In genomic region chr2:26641006-26641647, GRCm38 (mm10) we compare ENCODE assay signal across 14 mouse cellular contexts. TPM values are rescaled to one million over a fixed set of nuclear protein-coding genes. Genes with fewer than 3 reads are reported as not detected.
DNase-seq lines count a peak whose midpoint lies in the region; ATAC-seq and TF ChIP-seq lines count a peak whose summit lies in the region.
"Had no signal": no experiment of that assay in that cellular context is flagged by ENCODE, and none has a peak within 500 bp of the region (broad histone marks: within the 10 kb centered on the region; RNA-seq: fewer than 3 reads in every experiment).

No protein-coding gene starts in this region.

- no peak for TF ChIP-seq CTCF in MEL (IDR thresholded peaks at IDR 0.05 in 2 of 3, conservative IDR thresholded peaks at IDR 0.05 in 1 of 3; ENCODE audit: control insufficient read depth in 1 of 3, insufficient read depth in 1 of 3, low read depth in 2 of 3, low read length in 3 of 3, poor library complexity in 1 of 3, severe bottlenecking in 1 of 3)

- TF ChIP-seq RAD21 in MEL (IDR thresholded peaks at IDR 0.05; ENCODE audit: low read depth, low read length), result no peak

- peaks cover 28% of the 10 kb centered on the region for H3K36me3 ChIP-seq in intestine, embryonic 14.5 days (ENCODE audit: control insufficient read depth, insufficient read depth, low read length)
- H3K36me3 ChIP-seq in intestine, embryonic 16.5 days (ENCODE audit: control insufficient read depth, insufficient read depth, low read length), result peaks cover 5% of the 10 kb centered on the region; the same call in 1 of the 2 replicates
- H3K36me3 ChIP-seq in MEL (ENCODE audit: control insufficient read depth in 1 of 2, insufficient read depth in 2 of 2, low read length in 2 of 2), result peaks cover 14 to 17% of the 10 kb centered on the region in 2 experiments
- peaks cover 31% of the 10 kb centered on the region for H3K36me3 ChIP-seq in embryonic facial prominence, embryonic 10.5 days (replicated peaks)
- peaks cover 30% of the 10 kb centered on the region for H3K36me3 ChIP-seq in liver, embryonic 13.5 days

- TF ChIP-seq POLR2A in MEL (IDR thresholded peaks at IDR 0.05; ENCODE audit: control insufficient read depth in 1 of 2, insufficient read depth in 1 of 2, low read depth in 1 of 2, low read length in 2 of 2, poor library complexity in 1 of 2), result peak in 1 of 2 experiments; percentile 21; a peak in 1 of 4 replicates

- TF ChIP-seq EP300 in MEL (IDR thresholded peaks at IDR 0.05; ENCODE audit: low read depth in 1 of 2, low read length in 2 of 2), result peak in 1 of 2 experiments; percentile 42; a peak in 1 of 4 replicates

- no peak overlapping the region for H3K4me3 ChIP-seq in intestine, embryonic 14.5 days (ENCODE audit: low read depth, low read length)
- no peak overlapping the region for H3K4me3 ChIP-seq in intestine, embryonic 16.5 days (ENCODE audit: low read length)
- H3K4me3 ChIP-seq in MEL (ENCODE audit: control insufficient read depth in 1 of 2, insufficient read depth in 1 of 2, low read depth in 2 of 2, low read length in 2 of 2), result peak overlapping the region; percentile 49 to 98; a peak in 3 of 4 replicates
- peak overlapping the region; percentile 74; the same call in 1 of the 2 replicates for H3K4me3 ChIP-seq in embryonic facial prominence, embryonic 10.5 days
- no peak overlapping the region for H3K4me3 ChIP-seq in liver, embryonic 13.5 days (replicated peaks)

- 70% methylated on average over 7 of the region's 7 CpGs for WGBS in intestine, embryonic 14.5 days
- WGBS in intestine, embryonic 16.5 days, result 69% methylated on average over 7 of the region's 7 CpGs
- 84% methylated on average over 7 of the region's 7 CpGs for WGBS in embryonic facial prominence, embryonic 10.5 days
- 30% methylated on average over 7 of the region's 7 CpGs for WGBS in liver, embryonic 13.5 days (ENCODE audit: insufficient replicate concordance)

- H3K4me1 ChIP-seq in intestine, embryonic 14.5 days (replicated peaks; ENCODE audit: control insufficient read depth, insufficient read depth, low read length), result peaks cover 23% of the 10 kb centered on the region
- peaks cover 25% of the 10 kb centered on the region for H3K4me1 ChIP-seq in intestine, embryonic 16.5 days (ENCODE audit: control insufficient read depth, insufficient read depth, low read length)
- H3K4me1 ChIP-seq in MEL (ENCODE audit: control insufficient read depth in 1 of 2, insufficient read depth in 2 of 2, low read length in 2 of 2), result peaks cover 0 to 27% of the 10 kb centered on the region in 2 experiments; a peak in 2 of 4 replicates
- H3K4me1 ChIP-seq in embryonic facial prominence, embryonic 10.5 days, result peaks cover 32% of the 10 kb centered on the region
- peaks cover 39% of the 10 kb centered on the region for H3K4me1 ChIP-seq in liver, embryonic 13.5 days (replicated peaks)

- H3K27ac ChIP-seq in intestine, embryonic 14.5 days (ENCODE audit: low read depth), result peak overlapping the region; percentile 54; the same call in 1 of the 2 replicates
- no peak overlapping the region for H3K27ac ChIP-seq in intestine, embryonic 16.5 days (ENCODE audit: low read length)
- peak overlapping the region; percentile 80 for H3K27ac ChIP-seq in MEL (ENCODE audit: control insufficient read depth, low read depth, low read length)
- H3K27ac ChIP-seq in embryonic facial prominence, embryonic 10.5 days (replicated peaks), result peak overlapping the region; percentile 91
- H3K27ac ChIP-seq in liver, embryonic 13.5 days, result no peak overlapping the region
- H3K27ac ChIP-seq: hindbrain, embryonic 12.5 days had no signal

- no peak overlapping the region for H3K4me2 ChIP-seq in intestine, embryonic 14.5 days (ENCODE audit: low read length)
- H3K4me2 ChIP-seq in intestine, embryonic 16.5 days (ENCODE audit: low read depth, low read length), result no peak overlapping the region
- no peak overlapping the region for H3K4me2 ChIP-seq in liver, embryonic 13.5 days

- no peaks in the 10 kb centered on the region for H3K9me3 ChIP-seq in intestine, embryonic 14.5 days (ENCODE audit: control insufficient read depth, low read length)
- H3K9me3 ChIP-seq in intestine, embryonic 16.5 days (ENCODE audit: control insufficient read depth, low read length), result no peaks in the 10 kb centered on the region
- no peaks in the 10 kb centered on the region for H3K9me3 ChIP-seq in MEL (replicated peaks; ENCODE audit: insufficient read depth, low read length)
- H3K9me3 ChIP-seq in embryonic facial prominence, embryonic 10.5 days, result no peaks in the 10 kb centered on the region
- no peaks in the 10 kb centered on the region for H3K9me3 ChIP-seq in liver, embryonic 13.5 days (replicated peaks)
- H3K9me3 ChIP-seq: G1E; hindbrain, embryonic 12.5 days had no signal

- no peak overlapping the region for H3K9ac ChIP-seq in intestine, embryonic 14.5 days (ENCODE audit: low read length)
- no peak overlapping the region for H3K9ac ChIP-seq in intestine, embryonic 16.5 days (ENCODE audit: low read depth, low read length)
- peak overlapping the region; percentile 83 for H3K9ac ChIP-seq in MEL (ENCODE audit: control insufficient read depth, low read depth, low read length, poor library complexity, severe bottlenecking)
- 0 out of 2 replicates have a peak overlapping the region, but pooled peaks have one; percentile 86 for H3K9ac ChIP-seq in liver, embryonic 13.5 days
- H3K9ac ChIP-seq: hindbrain, embryonic 12.5 days had no signal

- H3K27me3 ChIP-seq in intestine, embryonic 14.5 days (replicated peaks; ENCODE audit: control insufficient read depth, insufficient read depth, low read length), result no peaks in the 10 kb centered on the region
- H3K27me3 ChIP-seq in intestine, embryonic 16.5 days (replicated peaks; ENCODE audit: control insufficient read depth, insufficient read depth, low read length), result no peaks in the 10 kb centered on the region
- H3K27me3 ChIP-seq in MEL (ENCODE audit: control insufficient read depth in 1 of 2, insufficient read depth in 2 of 2, low read length in 2 of 2), result no peaks in the 10 kb centered on the region
- H3K27me3 ChIP-seq in embryonic facial prominence, embryonic 10.5 days (replicated peaks; ENCODE audit: low read depth, poor library complexity, severe bottlenecking), result no peaks in the 10 kb centered on the region
- no peaks in the 10 kb centered on the region for H3K27me3 ChIP-seq in liver, embryonic 13.5 days
- H3K27me3 ChIP-seq: hindbrain, embryonic 12.5 days had no signal

- ATAC-seq in intestine, embryonic 14.5 days (replicated peaks; ENCODE audit: low FRiP score, low TSS enrichment, low read depth), result no peak
- ATAC-seq in intestine, embryonic 16.5 days, result no peak
- no peak for ATAC-seq in liver, embryonic 13.5 days (ENCODE audit: low read depth)

- DNase-seq in intestine, embryonic 14.5 days (ENCODE audit: low spot score), result no peak
- DNase-seq in MEL (ENCODE audit: low read depth, low spot score), result peak; percentile 77
- no peak for DNase-seq in embryonic facial prominence, embryonic 10.5 days (ENCODE audit: low spot score)
- DNase-seq in liver, embryonic 13.5 days, result no peak
- DNase-seq in right cerebral cortex, postnatal 4 days, result no peak
- DNase-seq in cerebellum, postnatal 25 days, result no peak
- DNase-seq: kidney, postnatal 4 days; right cerebral cortex, postnatal 14 days had no signal

- H3K79me2 ChIP-seq in MEL (ENCODE audit: control insufficient read depth, insufficient read depth, low read length, poor library complexity), result peaks cover 25% of the 10 kb centered on the region

TF ChIP-seq in MEL, 35 proteins besides CTCF, POLR2A, EP300 and RAD21 (continues in another document):
- TF ChIP-seq ETS1 (IDR thresholded peaks at IDR 0.05; ENCODE audit: low read depth, low read length) (peak; percentile 41; the same call in 1 of the 2 replicates), MYC (IDR thresholded peaks at IDR 0.05; ENCODE audit: low read depth, low read length) (0 out of 2 replicates have a peak, but pooled peaks have one; percentile 51)

RNA-seq across cellular contexts. Expression of gene Fam69b, which starts 12.9 kb away (rescaled TPM):
- 39.7 and 41.3 TPM in 2 replicates for polyA plus RNA-seq in intestine, embryonic 14.5 days (2014; fragmentation: Nextera tagmentation; extraction: Ambion mirVana)
- 24.8 and 27.0 TPM in 2 replicates for polyA plus RNA-seq in intestine, embryonic 16.5 days (2015; fragmentation: Nextera tagmentation; extraction: Ambion mirVana)
- 0.33 and 0.42 TPM in 2 replicates for total RNA-seq in MEL (2012; rRNA removed)
- under 1 TPM in 1 of 2 experiments, not detected in 1; 0.67 TPM for polyA plus RNA-seq in MEL (2012; ENCODE audit: insufficient read depth in 1 of 2, insufficient read length in 2 of 2, low read depth in 1 of 2, low replicate concordance in 2 of 2, missing spikeins in 1 of 2)
- polyA plus RNA-seq in embryonic facial prominence, embryonic 10.5 days (2016; fragmentation: Nextera tagmentation; extraction: Ambion mirVana), result 39.9 and 43.8 TPM in 2 replicates
- 2.1 and 2.3 TPM in 2 replicates for polyA plus RNA-seq in liver, embryonic 13.5 days (2015; fragmentation: Nextera tagmentation; extraction: Ambion mirVana)
- polyA plus RNA-seq: G1E had no signal

RNA-seq across cellular contexts. Expression of gene Lcn4, which starts 30.0 kb away (rescaled TPM):
- polyA plus RNA-seq in intestine, embryonic 14.5 days (2014; fragmentation: Nextera tagmentation; extraction: Ambion mirVana), result not detected in 2 replicates
- polyA plus RNA-seq in intestine, embryonic 16.5 days (2015; fragmentation: Nextera tagmentation; extraction: Ambion mirVana), result not detected in 2 replicates
- total RNA-seq in MEL (2012; rRNA removed), result not detected in 2 replicates
- not detected for polyA plus RNA-seq in MEL (2012; ENCODE audit: insufficient read depth in 1 of 2, insufficient read length in 2 of 2, low read depth in 1 of 2, low replicate concordance in 2 of 2, missing spikeins in 1 of 2)
- polyA plus RNA-seq in embryonic facial prominence, embryonic 10.5 days (2016; fragmentation: Nextera tagmentation; extraction: Ambion mirVana), result not detected in 2 replicates
- polyA plus RNA-seq in liver, embryonic 13.5 days (2015; fragmentation: Nextera tagmentation; extraction: Ambion mirVana), result not detected in 2 replicates
- total RNA-seq: G1E; left cerebral cortex, postnatal 14 days had no signal
- polyA plus RNA-seq: cerebellum, adult 2 months; G1E; hindbrain, embryonic 12.5 days had no signal

RNA-seq across cellular contexts. Expression of gene Agpat2, which starts 36.9 kb away (rescaled TPM):
- polyA plus RNA-seq in intestine, embryonic 14.5 days (2014; fragmentation: Nextera tagmentation; extraction: Ambion mirVana), result 47.5 and 53.8 TPM in 2 replicates
- 113 and 116 TPM in 2 replicates for polyA plus RNA-seq in intestine, embryonic 16.5 days (2015; fragmentation: Nextera tagmentation; extraction: Ambion mirVana)
- 21.0 and 22.3 TPM in 2 replicates for total RNA-seq in MEL (2012; rRNA removed)
- 10 to 100 TPM in 1 of 2 experiments, not detected in 1; 42.4 TPM for polyA plus RNA-seq in MEL (2012; ENCODE audit: insufficient read depth in 1 of 2, insufficient read length in 2 of 2, low read depth in 1 of 2, low replicate concordance in 2 of 2, missing spikeins in 1 of 2)
- 12.4 and 12.9 TPM in 2 replicates for polyA plus RNA-seq in embryonic facial prominence, embryonic 10.5 days (2016; fragmentation: Nextera tagmentation; extraction: Ambion mirVana)
- 30.9 and 32.7 TPM in 2 replicates for polyA plus RNA-seq in liver, embryonic 13.5 days (2015; fragmentation: Nextera tagmentation; extraction: Ambion mirVana)

RNA-seq across cellular contexts. Expression of gene Gm20532, which starts 54.7 kb away (rescaled TPM):
- polyA plus RNA-seq in intestine, embryonic 14.5 days (2014; fragmentation: Nextera tagmentation; extraction: Ambion mirVana), result not detected in 2 replicates
- not detected in 2 replicates for polyA plus RNA-seq in intestine, embryonic 16.5 days (2015; fragmentation: Nextera tagmentation; extraction: Ambion mirVana)
- total RNA-seq in MEL (2012; rRNA removed), result 0.15 TPM in 1 of 2 replicates, not detected in the other
- polyA plus RNA-seq in MEL (2012; ENCODE audit: insufficient read depth in 1 of 2, insufficient read length in 2 of 2, low read depth in 1 of 2, low replicate concordance in 2 of 2, missing spikeins in 1 of 2), result not detected
- not detected in 2 replicates for polyA plus RNA-seq in embryonic facial prominence, embryonic 10.5 days (2016; fragmentation: Nextera tagmentation; extraction: Ambion mirVana)
- not detected in 2 replicates for polyA plus RNA-seq in liver, embryonic 13.5 days (2015; fragmentation: Nextera tagmentation; extraction: Ambion mirVana)
- total RNA-seq: G1E; left cerebral cortex, postnatal 14 days had no signal
- polyA plus RNA-seq: cerebellum, adult 2 months; G1E; hindbrain, embryonic 12.5 days; thymus, postnatal 0 days had no signal

Comparison
In these comparisons a context has a peak if more than half of its experiments do, and no peak if none do; other contexts are left out.
1. H3K27ac ChIP-seq: peak in intestine, embryonic 14.5 days (single experiment), MEL (single experiment) and embryonic facial prominence, embryonic 10.5 days (single experiment); none in intestine, embryonic 16.5 days (single experiment) and liver, embryonic 13.5 days (single experiment).
2. H3K4me3 ChIP-seq: peak in MEL (2 of 2) and embryonic facial prominence, embryonic 10.5 days (single experiment); none in intestine, embryonic 14.5 days (single experiment), intestine, embryonic 16.5 days (single experiment) and liver, embryonic 13.5 days (single experiment).
3. H3K9ac ChIP-seq: peak in MEL (single experiment) and liver, embryonic 13.5 days (single experiment); none in intestine, embryonic 14.5 days (single experiment) and intestine, embryonic 16.5 days (single experiment).